Mouse (Mus musculus): Measurements from ENCODE around the gene Cdh7. TPM values are rescaled to one million over a fixed set of nuclear protein-coding genes. Genes with fewer than 3 reads are reported as not detected.
"Not testable (repeated sequence)": the region's sequence is repeated elsewhere in the genome, so short reads cannot be mapped to it uniquely, and the experiment has no call there.

The Cdh7 gene
- total RNA-seq, 2 experiments from 2014 or later, result not detected

- DNase-seq, result no peak
- intact Hi-C loops (cut with DNase I), result no loop called here
- H3K4me3 ChIP-seq, result no peak overlapping the region
- no peak for TF ChIP-seq CTCF (IDR thresholded peaks at IDR 0.05)
- no peak overlapping the region for H3K27ac ChIP-seq
These were observed 22.8 kb downstream of the Cdh7 start for GRCm38 (mm10) chr1:110005038-110005437.

GRCm38 (mm10) chr1:110012153-110012552 is 29.9 kb downstream of the Cdh7 start:
- H3K4me3 ChIP-seq, result no peak overlapping the region
- no peak for TF ChIP-seq CTCF (IDR thresholded peaks at IDR 0.05)
- no peak for DNase-seq
- H3K27ac ChIP-seq, result no peak overlapping the region
- intact Hi-C loops (cut with DNase I), result no loop called here

- no peak for DNase-seq
- TF ChIP-seq CTCF (IDR thresholded peaks at IDR 0.05), result no peak
- intact Hi-C loops (cut with DNase I), result no loop called here
- no peak overlapping the region for H3K27ac ChIP-seq
- H3K4me3 ChIP-seq, result no peak overlapping the region
These were observed 74.1 kb downstream of the Cdh7 start for GRCm38 (mm10) chr1:110056317-110056716.

DNA sequence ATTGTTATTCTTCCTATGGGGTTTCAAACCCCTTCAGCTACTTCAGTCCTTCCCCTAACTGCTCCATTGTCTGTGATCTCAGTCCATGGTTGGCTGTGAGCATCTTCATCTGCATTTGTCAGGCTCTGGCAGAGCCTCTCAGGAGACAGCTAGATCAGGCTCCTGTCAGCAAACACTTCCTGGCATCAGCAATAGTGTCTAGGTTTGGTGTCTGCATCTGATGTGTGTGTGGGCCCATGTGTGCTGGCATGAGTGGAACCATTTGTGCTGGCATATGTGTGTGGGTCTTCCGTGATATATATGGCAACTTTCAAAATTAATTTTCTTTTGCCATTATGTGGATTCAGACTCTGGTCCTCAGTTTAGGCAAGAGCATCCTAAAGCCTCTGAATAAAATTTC is 85.2 kb downstream of the Cdh7 start:
- intact Hi-C loops (cut with DNase I), result no loop called here
- Histone ChIP-seq H3K27ac (no peak overlapping the region), H3K4me3 (no peak overlapping the region)
- no peak for DNase-seq
- TF ChIP-seq CTCF (IDR thresholded peaks at IDR 0.05), result no peak

DNA sequence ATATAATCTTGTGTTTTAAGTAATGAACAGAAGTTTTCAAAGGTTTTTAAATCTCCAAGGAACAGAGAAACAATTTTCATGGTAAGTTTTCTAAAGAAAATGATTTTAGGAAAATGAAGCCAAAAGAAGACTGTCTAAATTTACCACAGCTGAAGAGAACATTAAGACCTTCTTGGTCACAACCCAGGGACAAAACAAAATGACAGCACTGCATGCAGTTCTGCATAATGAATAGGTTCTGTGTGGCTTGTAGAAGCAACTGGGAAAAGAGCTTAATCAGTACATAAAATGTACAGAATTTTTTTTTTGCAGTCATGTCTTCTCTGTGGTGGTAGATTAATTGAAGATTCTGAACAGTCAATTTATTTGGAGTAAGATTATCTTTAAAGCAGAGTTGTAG is 96.2 kb downstream of the Cdh7 start:
- no peak for TF ChIP-seq CTCF (IDR thresholded peaks at IDR 0.05)
- Histone ChIP-seq H3K27ac (no peak overlapping the region), H3K4me3 (no peak overlapping the region)
- intact Hi-C loops (cut with DNase I), result no loop called here
- DNase-seq, result no peak

- H3K4me3 ChIP-seq, result no peak overlapping the region
- no peak overlapping the region for H3K27ac ChIP-seq
- DNase-seq, result no peak
- intact Hi-C loops (cut with DNase I), result no loop called here
- no peak for TF ChIP-seq CTCF (IDR thresholded peaks at IDR 0.05)
These were observed 135.8 kb downstream of the Cdh7 start for GRCm38 (mm10) chr1:110118071-110118470.

GRCm38 (mm10) chr1:110118862-110119261 is 136.6 kb downstream of the Cdh7 start:
- intact Hi-C loops (cut with DNase I), result no loop called here
- Histone ChIP-seq H3K4me3 (no peak overlapping the region), H3K27ac (no peak overlapping the region)
- TF ChIP-seq CTCF (IDR thresholded peaks at IDR 0.05), result no peak
- no peak for DNase-seq

GRCm38 (mm10) chr1:110171459-110171858 is 189.2 kb downstream of the Cdh7 start:
- DNase-seq, result not testable (repeated sequence)

More at GRCm38 (mm10) chr1:110171459-110171858, 189.2 kb downstream of the Cdh7 start:
- H3K4me3 ChIP-seq; H3K27ac ChIP-seq; intact Hi-C loops (cut with DNase I): not testable (repeated sequence)
